Mouse (Mus musculus) small intestine, adult 2 months (tissue): Measurements from ENCODE around the gene Tmed11. TPM values are rescaled to one million over a fixed set of nuclear protein-coding genes. Genes with fewer than 3 reads are reported as not detected.
A peak's percentile ranks its signal among the peaks of the same experiment; 100 is the strongest.
"Not testable (repeated sequence)": the region's sequence is repeated elsewhere in the genome, so short reads cannot be mapped to it uniquely, and the experiment has no call there.

Experiments
- H3K27ac ChIP-seq: fragments of 200-500 bp; 2 replicates; pipeline ENCODE4 v1.5.1; 2012; ENCODE audit warnings: low read depth, low read length, control low read depth, inconsistent platforms; ENCODE audit not compliant: insufficient read depth
- H3K27me3 ChIP-seq: fragments of 200-500 bp; 2 replicates; pipeline ENCODE4 v1.6.1; 2012; ENCODE audit warnings: mild to moderate bottlenecking, moderate library complexity, low read length, inconsistent platforms; ENCODE audit not compliant: control insufficient read depth, insufficient read depth
- H3K36me3 ChIP-seq: fragments of 200-500 bp; 2 replicates; pipeline ENCODE4 v1.6.1; 2012; ENCODE audit warnings: mild to moderate bottlenecking, low read length, control low read depth, inconsistent platforms; ENCODE audit not compliant: control insufficient read depth, insufficient read depth
- H3K4me1 ChIP-seq: fragments of 200-500 bp; 2 replicates; pipeline ENCODE4 v1.6.1; 2012; ENCODE audit warnings: low read length, inconsistent platforms, mixed read lengths; ENCODE audit not compliant: control insufficient read depth, insufficient read depth, insufficient read length
- H3K4me3 ChIP-seq: fragments of 200-500 bp; 2 replicates; pipeline ENCODE4 v1.5.1; 2012; ENCODE audit warnings: low read depth, mild to moderate bottlenecking, control low read depth, inconsistent platforms, low read length, moderate library complexity
- CTCF ChIP-seq: fragments of 200-500 bp; IDR thresholded peaks from 2 replicates; pipeline ENCODE4 v1.5.1; 2012; ENCODE audit warnings: low read depth, mild to moderate bottlenecking, control low read depth, inconsistent platforms, low read length, moderate library complexity, mixed read lengths; ENCODE audit not compliant: insufficient replicate concordance, insufficient read length; ENCODE audit errors: extremely low read depth
- POLR2A ChIP-seq: fragments of 200-500 bp; IDR thresholded peaks from 2 replicates; pipeline ENCODE4 v1.6.1; 2012; ENCODE audit warnings: low read depth, mild to moderate bottlenecking, control low read depth, inconsistent platforms, low read length, moderate library complexity
- WGBS: fragments of 180-500 bp; shearing (Covaris S2); methylation state at CpG from one replicate; pipeline ENCODE4 v1.1.7; 2018; 5-methylcytosine and 5-hydroxymethylcytosine counted together
- polyA plus RNA-seq: library from polyadenylated mRNA; depleted of rRNA; stranded (reverse); fragments of >200 nt; gene quantifications from 2 replicates; pipeline ENCODE4 v1.2.3, GENCODE M21; 2012; rRNA removed

Gene Tmed11
- polyA plus RNA-seq, 1 experiment, result not detected

DNA sequence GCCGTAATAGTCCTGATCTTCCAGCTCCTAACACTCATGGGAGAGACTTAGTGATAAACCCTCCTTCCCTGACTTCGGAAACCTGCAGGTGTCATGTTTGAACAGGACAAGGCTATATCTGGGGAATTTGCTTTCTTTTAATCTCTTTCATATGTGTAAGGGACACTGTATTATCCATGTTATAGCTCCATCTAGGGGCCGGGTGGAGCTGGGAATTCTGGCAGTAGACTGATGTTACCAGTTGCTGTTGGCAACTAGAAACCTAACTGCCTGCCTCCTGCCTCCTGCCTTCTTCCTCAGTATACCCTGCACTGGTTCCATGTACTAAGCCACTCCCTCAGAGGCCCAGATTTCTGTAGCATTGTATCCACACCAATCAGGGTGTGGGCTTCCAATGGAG, 36.8 kb downstream of the Tmed11 start:
- 33% methylated on average over 3 of the region's 3 CpGs for WGBS

DNA sequence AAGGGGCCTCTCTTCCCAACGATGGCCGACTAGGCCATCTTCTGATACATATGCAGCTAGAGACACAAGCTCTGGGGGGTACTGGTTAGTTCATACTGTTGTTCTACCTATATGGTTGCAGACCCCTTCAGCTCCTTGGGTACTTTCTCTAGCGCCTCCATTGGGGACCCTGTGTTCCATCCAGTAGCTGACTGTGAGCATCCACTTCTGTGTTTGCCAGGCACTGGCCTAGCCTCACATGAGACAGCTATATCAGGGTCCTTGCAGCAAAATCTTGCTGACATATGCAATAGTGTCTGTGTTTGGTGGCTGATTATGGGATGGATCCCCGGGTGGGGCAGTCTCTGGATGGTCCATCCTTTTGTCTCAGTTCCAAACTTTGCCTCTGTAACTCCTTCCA, 43.9 kb downstream of the Tmed11 start:
- H3K27ac ChIP-seq, H3K4me3 ChIP-seq, H3K4me1 ChIP-seq, H3K36me3 ChIP-seq, H3K27me3 ChIP-seq: not testable (repeated sequence)
- 84% methylated on average over 4 of the region's 4 CpGs for WGBS

More for the DNA sequence above, 36.8 kb downstream of the Tmed11 start:
- no peaks in the 10 kb centered on the region for H3K36me3 ChIP-seq
- TF ChIP-seq CTCF (peak; percentile 28; the same call in 1 of the 2 replicates), POLR2A (no peak)
- H3K27ac ChIP-seq, result no peak overlapping the region
- no peak overlapping the region for H3K4me3 ChIP-seq
- H3K27me3 ChIP-seq, result no peaks in the 10 kb centered on the region
- H3K4me1 ChIP-seq, result 0 out of 2 replicates have a peak, but pooled peaks cover 2% of the 10 kb centered on the region

DNA sequence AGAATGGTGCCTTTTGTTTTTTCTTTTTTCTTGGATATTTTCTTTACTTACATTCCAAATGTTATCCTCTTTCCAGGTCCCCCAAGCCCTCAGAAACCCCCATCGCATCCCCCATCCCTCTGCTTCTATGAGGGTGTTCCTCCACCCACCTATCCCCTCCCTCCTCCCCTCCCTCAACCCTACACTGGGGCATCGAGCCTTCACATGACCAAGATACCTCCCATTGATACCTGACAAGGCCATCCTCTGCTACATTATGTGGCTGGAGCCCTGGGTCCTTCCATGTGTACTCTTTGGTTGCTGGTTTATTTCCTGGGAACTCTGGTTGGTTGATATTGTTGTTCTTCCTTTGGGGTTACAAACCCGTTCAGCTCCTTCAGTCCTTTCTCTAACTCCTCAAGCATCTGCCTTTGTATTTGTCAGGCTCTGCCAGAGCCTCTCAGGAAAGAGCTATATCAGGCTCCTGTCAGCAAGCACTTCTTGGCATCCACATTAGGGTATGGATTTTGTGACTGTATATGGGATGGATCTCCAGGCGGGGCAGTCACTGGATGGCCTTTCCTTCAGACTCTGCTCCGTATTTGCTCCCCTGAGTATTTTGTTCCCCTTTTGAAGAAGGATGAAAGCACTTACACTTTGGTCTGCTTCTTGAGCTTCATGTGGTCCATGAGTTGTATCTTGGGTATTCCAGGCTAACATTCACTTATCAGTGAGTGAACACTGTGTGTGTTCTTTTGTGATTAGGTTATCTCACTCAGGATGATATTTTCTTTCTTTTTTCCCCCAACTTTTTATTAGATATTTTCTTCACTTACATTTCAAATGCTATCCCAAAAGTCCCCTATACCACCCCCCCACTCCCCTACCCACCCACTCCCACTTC, 44.6 kb downstream of the Tmed11 start:
- Histone ChIP-seq H3K36me3 (no peaks in the 10 kb centered on the region), H3K27ac (no peak overlapping the region), H3K27me3 (no peaks in the 10 kb centered on the region), H3K4me3 (no peak overlapping the region), H3K4me1 (no peaks in the 10 kb centered on the region)
- TF ChIP-seq CTCF (no peak), POLR2A (no peak)
- WGBS, result 69% methylated on average over 5 of the region's 5 CpGs

DNA sequence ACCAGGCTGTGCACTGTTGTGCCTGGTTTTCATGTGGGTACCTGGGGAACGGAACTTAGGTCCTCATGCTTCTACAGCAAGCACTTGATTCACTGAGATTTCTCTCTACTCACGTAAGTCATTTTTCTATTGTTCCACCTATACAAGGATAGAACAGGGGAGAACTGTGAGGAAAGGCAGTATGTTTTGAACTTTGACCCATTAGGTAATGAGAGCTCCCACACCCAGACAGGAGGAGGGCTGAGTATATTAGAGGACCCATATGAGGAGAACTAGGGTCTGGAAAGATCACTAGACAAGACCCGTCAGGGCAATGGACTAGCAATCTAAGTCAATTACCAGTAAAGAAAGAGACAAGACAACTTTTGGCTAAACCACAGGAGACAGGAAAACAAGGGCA, 50.5 kb downstream of the Tmed11 start:
- no peaks in the 10 kb centered on the region for H3K27me3 ChIP-seq
- TF ChIP-seq POLR2A, result no peak
- TF ChIP-seq CTCF, result no peak
- H3K4me1 ChIP-seq, result 0 out of 2 replicates have a peak, but pooled peaks cover 1% of the 10 kb centered on the region
- H3K27ac ChIP-seq, result no peak overlapping the region
- H3K4me3 ChIP-seq, result no peak overlapping the region
- H3K36me3 ChIP-seq, result no peaks in the 10 kb centered on the region
- WGBS, result 45% methylated on average over 3 of the region's 3 CpGs

DNA sequence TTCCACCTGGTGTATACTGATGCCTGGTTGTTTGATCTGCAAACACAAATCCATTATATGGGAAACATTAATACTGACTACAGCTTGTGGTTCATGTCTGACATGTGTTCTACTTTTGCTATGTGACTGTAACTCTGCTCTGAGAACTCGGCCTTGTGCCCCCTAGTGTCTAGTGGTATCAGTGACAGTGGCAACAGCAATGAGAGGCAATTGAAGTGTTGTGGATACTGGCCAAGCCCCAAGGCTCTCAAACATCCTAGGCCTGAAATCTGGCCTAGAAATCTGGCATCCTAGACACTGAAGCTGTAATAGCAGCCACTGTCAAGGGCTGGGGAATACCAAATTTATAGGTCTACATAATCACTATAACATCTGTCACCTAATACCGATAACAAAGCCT, 51.3 kb downstream of the Tmed11 start:
- Histone ChIP-seq H3K27me3 (no peaks in the 10 kb centered on the region), H3K4me1 (0 out of 2 replicates have a peak, but pooled peaks cover 1% of the 10 kb centered on the region), H3K27ac (no peak overlapping the region), H3K36me3 (no peaks in the 10 kb centered on the region), H3K4me3 (no peak overlapping the region)
- no peak for TF ChIP-seq CTCF
- no peak for TF ChIP-seq POLR2A
- 55% methylated on average over 2 of the region's 2 CpGs for WGBS

DNA sequence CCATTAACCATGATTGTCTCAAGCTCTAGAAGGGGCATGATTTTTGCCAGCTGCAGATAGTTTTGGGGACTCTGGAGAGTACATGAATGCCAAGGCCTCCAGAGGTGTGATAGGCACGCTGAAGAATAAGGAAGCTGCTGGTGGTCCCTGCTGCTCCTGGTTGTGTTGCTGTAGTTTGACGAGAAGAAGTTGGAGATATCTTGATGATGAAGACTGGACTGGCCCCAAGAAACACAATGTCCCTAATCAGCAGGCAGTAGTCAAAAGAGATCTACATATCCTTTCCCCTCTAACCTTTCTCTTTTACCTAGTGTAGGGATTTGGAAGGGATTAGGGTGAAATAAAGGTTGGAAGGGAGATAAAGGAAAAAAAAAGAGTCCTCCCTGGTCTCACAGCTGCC, 52.6 kb downstream of the Tmed11 start:
- WGBS, result 84% methylated on average over 2 of the region's 2 CpGs
- 0 out of 2 replicates have a peak, but pooled peaks cover 1% of the 10 kb centered on the region for H3K4me1 ChIP-seq
- no peaks in the 10 kb centered on the region for H3K27me3 ChIP-seq
- H3K36me3 ChIP-seq, result no peaks in the 10 kb centered on the region
- H3K4me3 ChIP-seq, result no peak overlapping the region
- H3K27ac ChIP-seq, result no peak overlapping the region
- TF ChIP-seq POLR2A, result no peak
- TF ChIP-seq CTCF, result no peak

DNA sequence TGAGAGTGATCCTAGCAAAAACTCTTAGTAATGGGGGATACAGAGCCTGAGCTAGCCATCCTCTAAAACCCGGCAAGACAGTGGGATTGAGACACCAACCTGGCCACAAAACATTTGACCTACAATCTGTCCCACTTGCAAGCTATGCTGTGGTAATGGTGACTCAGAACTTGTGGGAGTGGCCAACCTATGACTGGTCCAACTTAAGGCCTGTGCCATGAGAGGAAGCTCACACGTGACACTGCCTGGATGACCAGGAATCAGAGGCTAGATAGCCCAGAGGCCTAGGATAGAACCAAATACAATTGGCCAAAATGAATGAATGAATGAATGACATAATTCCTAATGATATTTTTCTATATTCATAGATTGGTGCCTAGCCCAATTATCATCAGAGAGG, 53.3 kb downstream of the Tmed11 start:
- 85% methylated on average over 2 of the region's 2 CpGs for WGBS
- H3K4me3 ChIP-seq, result no peak overlapping the region
- TF ChIP-seq POLR2A, result no peak
- no peak for TF ChIP-seq CTCF
- H3K27ac ChIP-seq, result no peak overlapping the region
- H3K4me1 ChIP-seq, result 0 out of 2 replicates have a peak, but pooled peaks cover 1% of the 10 kb centered on the region
- no peaks in the 10 kb centered on the region for H3K36me3 ChIP-seq
- H3K27me3 ChIP-seq, result no peaks in the 10 kb centered on the region

DNA sequence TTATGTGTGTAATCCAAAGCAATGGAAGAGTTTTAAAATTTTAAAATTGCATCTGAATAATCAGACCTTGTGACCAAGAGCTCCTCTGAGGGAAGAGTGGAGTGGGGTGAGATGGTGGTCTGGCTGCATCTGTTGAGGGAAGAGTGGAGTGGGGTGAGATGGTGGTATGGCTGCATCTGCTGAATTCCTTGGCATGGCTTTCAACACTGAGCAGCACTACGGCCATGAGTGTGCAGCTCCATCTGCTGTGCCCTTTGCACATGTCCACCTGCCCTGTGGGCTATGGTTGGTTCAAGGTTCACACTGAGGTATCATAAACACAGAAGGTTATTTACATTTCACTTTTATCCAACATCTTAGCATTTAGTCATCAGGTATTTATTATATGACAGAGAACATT, 67.7 kb downstream of the Tmed11 start:
- Histone ChIP-seq H3K27ac (no peak overlapping the region), H3K4me1 (no peaks in the 10 kb centered on the region), H3K4me3 (no peak overlapping the region), H3K27me3 (no peaks in the 10 kb centered on the region), H3K36me3 (no peaks in the 10 kb centered on the region)
- TF ChIP-seq CTCF (no peak), POLR2A (no peak)
- 20% methylated on average over 1 of the region's 1 CpGs for WGBS

Other genes starting within 250 kb of the Tmed11 start
- gene Cplx1, start 245.3 kb downstream of the Tmed11 start, polyA plus RNA-seq, result 0.25 and 0.29 TPM in 2 replicates
- gene Gak, start 165.6 kb downstream of the Tmed11 start, polyA plus RNA-seq, result 75.5 and 152 TPM in 2 replicates
- 18.3 and 31.1 TPM in 2 replicates for gene Tmem175, start 165.6 kb downstream of the Tmed11 start, polyA plus RNA-seq
- 15.0 and 20.1 TPM in 2 replicates for gene Idua, start 135.0 kb downstream of the Tmed11 start, polyA plus RNA-seq
- 39.8 and 77.0 TPM in 2 replicates for gene Dgkq, start 125.7 kb downstream of the Tmed11 start, polyA plus RNA-seq
- not detected in 2 replicates for gene Slc26a1, start 119.8 kb downstream of the Tmed11 start, polyA plus RNA-seq
- 12.1 and 34.1 TPM in 2 replicates for gene Fgfrl1, start 103.0 kb downstream of the Tmed11 start, polyA plus RNA-seq
- 0.14 and 2.7 TPM in 2 replicates for gene Rnf212, start 20.4 kb downstream of the Tmed11 start, polyA plus RNA-seq
- gene Vmn2r8, start 13.5 kb upstream of the Tmed11 start, polyA plus RNA-seq, result 0.01 TPM in 1 of 2 replicates, not detected in the other
- gene Vmn2r9, start 57.2 kb upstream of the Tmed11 start, polyA plus RNA-seq, result not detected in 2 replicates
- gene Vmn2r10, start 211.2 kb upstream of the Tmed11 start, polyA plus RNA-seq, result not detected in 2 replicates